Mouse (Mus musculus): ENCODE measurements around the gene Hist1h2br.
A peak's percentile ranks its signal among the peaks of the same experiment; 100 is the strongest.
"Not testable (repeated sequence)": the region's sequence is repeated elsewhere in the genome, so short reads cannot be mapped to it uniquely, and the experiment has no call there.

Hist1h2br gene

DNA sequence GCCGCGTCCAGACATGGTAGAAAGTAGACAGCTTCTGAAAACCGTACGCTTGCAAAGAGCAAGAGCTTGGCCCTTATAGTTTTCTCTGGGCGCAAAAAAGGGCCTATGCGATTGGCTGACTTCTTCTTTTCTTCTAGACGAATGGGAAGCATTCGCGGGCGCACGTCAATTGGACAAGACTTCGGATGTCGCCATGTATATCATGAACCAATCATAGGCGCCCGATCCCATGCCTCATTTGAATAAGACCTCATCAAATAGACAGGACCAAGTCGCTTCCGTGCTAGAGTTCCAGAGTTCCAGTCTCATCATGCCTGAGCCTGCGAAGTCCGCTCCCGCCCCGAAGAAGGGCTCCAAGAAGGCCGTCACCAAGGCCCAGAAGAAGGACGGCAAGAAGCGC is at the start of gene Hist1h2br, which contains the start of gene Hist1h2ap:
Gene Hist1h2br, plus strand, starts transcription at position 283 of the 400 bp plus-strand sequence.
Gene Hist1h2ap, minus strand, starts transcription at position 47 of the 400 bp plus-strand sequence.
- not testable (repeated sequence) for DNase-seq (ENCODE audit: low read depth, low spot score)

DNA sequence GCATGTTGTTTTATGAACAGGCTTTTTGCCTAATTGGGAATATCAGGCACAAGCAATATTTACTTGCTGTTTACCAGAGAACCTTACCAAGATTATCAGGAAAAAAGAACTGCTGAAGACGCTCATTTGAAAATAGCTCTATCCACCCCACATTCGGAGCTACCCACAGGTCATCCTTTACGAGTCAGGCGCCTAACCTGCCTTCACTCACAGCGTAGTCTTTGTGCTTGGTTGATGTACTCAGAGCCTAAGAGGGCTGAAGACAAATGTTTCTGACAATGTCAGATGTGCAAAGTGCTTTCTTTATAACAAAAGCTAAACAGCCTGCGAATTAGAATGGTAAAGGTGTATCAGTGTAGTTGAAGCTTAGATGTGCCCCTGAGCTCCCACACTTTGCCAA is 49.2 kb upstream of the Hist1h2br start:
- no peak for DNase-seq (ENCODE audit: low read depth, low spot score)

DNA sequence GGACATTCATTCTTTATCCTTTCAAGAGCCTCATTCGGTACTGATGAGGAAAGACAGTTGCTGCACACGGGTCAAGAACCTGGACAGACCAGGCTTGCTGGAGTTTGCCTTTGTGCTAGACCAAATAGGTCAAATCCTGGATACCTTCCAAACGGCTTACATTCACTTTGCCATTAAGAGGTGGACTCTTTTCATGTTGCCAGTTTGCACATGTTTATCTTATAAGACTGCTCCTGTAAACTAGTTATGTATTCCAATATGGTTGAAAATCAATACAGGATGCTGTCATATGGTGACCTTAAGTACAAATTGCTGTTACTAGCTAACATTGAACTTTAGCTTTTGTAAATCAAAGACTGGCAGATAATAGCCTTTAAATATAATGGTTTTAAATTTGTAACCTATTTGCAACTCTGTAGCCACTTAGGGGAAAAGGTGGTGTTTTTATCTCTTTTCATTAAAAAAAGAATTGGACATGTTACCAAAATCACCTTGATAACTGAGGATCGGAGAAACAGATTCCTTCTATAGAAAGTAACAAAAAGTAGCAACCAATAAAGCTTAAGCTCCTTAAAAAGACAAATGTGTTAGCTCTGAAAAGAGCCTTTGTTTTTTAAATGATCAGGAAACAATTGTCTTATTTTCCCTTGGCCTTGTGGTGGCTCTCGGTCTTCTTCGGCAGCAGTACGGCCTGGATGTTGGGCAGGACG is 47.2 kb upstream of the Hist1h2br start:
- DNase-seq (ENCODE audit: low read depth, low spot score), result no peak

DNA sequence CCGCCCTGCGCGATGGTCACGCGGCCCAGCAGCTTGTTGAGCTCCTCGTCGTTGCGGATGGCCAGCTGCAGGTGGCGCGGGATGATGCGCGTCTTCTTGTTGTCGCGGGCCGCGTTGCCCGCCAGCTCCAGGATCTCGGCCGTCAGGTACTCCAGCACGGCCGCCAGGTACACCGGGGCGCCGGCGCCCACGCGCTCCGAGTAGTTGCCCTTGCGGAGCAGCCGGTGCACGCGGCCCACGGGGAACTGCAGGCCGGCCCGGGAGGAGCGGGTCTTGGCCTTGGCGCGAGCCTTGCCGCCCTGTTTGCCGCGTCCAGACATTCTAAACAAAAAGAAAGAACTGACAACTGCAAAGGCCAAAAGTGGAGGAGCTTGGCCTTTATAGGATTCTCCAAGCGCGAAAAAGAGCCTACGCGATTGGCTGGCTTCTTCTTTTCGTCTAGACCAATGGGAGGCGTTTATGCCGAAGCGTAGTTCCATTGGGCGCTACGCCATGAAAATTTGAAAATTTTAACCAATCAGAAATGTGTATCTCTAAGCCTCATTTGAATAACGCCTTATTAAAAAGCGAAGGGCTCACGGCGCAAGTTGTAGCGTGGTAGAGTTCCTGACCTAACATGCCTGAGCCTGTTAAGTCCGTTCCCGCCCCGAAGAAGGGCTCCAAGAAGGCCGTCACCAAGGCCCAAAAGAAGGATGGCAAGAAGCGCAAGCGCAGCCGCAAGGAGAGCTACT is 46.5 kb upstream of the Hist1h2br start, which contains the start of the genes Hist1h2an and Hist1h2bp:
Gene Hist1h2an, minus strand, starts transcription at position 320 of the 731 bp plus-strand sequence.
Gene Hist1h2bp, plus strand, starts transcription at position 563 of the 731 bp plus-strand sequence.
- DNase-seq (ENCODE audit: low read depth, low spot score), result peak; percentile 99

DNA sequence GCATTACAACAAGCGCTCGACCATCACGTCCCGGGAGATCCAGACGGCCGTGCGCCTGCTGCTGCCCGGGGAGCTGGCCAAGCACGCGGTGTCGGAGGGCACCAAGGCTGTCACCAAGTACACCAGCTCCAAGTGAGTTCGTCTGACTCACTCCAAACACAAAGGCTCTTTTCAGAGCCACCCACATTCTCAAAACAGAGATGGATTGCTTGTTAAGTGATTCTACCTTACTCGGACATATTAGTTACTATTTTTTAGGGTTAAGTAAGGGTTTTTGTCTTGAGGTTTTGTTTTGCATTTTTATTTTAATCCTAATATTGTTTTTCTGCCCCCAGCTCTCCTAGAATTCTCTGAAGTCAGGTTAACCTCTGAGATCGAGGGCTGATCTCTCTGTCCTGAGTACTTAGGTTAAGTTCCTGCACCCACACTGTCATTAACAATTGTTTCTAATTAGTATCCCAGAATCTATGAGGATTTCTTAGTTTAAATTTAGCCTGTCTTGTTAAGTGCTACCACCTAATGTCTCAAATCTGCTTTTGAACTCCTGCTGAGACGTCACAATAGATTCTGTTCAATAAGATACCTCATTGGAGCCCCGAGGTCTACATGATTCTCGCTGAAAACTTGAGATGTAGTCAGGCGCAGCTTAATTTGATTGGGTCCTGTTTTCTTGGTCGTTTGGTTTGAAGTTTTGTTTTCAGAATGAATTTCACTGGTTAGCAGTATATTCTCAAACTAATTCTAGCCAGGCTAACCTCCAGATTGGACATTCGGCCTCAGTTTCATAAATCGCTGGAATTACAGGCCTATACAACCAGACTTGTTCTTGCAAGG is 45.6 kb upstream of the Hist1h2br start:
- DNase-seq (ENCODE audit: low read depth, low spot score), result no peak

DNA sequence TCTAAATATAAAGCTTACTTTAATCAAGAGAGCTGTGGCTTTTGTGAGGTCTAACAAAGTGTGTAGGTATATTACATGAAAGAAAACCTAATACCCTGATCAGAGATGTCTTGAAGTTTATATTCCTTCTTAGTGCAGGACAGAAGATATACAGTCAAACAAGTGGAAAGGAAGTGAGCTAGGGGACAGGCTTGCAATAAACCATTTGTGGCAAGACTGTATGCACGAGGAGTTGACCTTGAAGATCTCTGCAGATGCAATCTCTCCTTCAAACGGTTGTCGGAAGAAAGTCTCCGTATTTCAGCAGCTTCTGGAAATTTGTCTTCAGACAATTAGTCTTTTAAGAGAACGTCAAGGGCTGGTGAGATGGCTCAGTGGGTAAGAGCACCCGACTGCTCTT is 43.6 kb upstream of the Hist1h2br start:
- DNase-seq (ENCODE audit: low read depth, low spot score), result no peak

DNA sequence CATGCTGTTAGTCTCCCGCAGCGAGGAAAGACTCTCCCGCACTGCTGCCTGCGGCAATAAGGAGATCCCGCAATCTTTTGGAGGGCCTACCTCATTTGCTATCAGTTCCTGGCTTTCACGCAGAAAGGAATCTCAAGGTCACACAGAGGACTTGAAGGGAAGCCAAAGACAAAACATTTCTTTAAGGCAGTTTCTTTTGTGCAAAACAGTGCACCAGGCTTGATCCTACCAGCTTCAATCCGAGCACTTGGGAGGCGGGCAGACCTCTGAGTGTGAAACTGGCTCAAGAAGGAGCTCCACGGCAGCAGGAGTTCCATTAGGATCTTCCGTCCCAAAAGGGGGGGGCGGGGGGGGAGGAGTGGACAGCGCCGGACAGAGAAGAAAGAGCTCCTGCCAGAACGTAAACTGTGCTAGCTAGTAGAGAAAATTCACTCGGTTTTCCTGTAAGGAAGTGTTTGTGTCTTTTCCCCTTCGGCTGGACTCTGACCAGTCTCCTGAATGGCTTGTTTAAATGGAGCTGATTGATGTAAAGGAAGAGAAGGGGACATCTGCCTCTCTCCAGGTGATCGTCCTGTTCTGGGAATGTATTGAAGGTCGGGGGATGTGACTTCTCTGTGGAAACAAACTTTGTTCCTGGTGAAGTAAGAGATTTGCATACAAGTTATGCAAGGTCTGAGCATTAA is 42.8 kb upstream of the Hist1h2br start:
- DNase-seq (ENCODE audit: low read depth, low spot score), result no peak

DNA sequence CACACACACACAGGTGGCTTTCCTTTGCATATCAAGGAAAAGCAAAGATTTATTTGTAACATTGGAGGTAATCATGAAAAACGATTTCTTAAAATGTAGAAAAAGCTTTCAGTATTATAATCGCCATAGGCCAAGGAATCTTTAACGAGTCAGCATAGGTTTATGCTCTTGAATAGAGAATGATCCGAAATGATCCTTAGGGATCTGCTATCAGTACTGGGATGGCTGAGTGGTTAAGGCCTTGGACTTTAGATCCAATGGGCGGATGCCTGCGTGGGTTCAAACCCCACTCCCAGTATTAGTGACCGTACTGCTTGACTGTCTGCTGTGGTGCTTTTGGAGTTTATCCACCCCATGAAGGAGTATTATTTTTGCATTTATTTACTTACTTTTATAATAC is 38.0 kb upstream of the Hist1h2br start:
- no peak for DNase-seq (ENCODE audit: low read depth, low spot score)

DNA sequence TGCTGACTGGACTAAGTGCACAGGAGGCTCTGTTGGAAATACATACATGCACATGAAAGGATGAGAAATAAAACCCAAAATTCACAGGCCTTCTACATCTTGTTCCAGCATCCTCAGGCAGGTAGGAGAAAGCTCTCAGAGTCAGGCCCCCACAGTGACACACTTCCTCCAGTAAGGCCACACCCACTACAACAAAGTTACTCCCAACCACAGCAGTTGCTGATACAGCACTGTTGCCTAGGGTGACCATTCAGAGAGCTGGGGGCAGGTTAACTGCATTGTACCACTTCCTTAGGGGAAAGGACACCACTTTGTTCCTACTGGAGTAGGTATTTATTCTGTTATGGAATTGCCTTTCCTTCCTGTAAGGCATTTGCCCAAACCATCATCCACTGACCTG is 36.4 kb upstream of the Hist1h2br start:
- DNase-seq (ENCODE audit: low read depth, low spot score), result not testable (repeated sequence)

DNA sequence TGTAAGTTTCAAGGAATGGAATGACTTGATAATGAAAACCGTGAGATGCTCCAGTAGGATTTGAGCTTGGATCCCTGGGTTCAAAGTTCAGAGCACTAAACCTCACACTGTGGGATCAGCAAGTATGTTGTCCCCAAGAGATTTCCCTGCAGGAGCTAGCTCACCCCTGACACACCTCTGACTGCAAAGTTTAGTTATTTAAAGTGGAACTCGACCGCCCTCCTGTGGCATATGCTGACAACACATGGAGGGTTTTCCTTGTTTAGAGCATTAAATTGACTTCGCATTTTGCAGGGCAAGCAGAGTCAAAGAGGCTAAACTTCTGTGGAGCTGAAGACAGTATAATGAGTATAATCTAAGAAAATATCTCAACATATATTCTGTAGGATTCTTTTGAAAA is 30.5 kb upstream of the Hist1h2br start:
- not testable (repeated sequence) for DNase-seq (ENCODE audit: low read depth, low spot score)

DNA sequence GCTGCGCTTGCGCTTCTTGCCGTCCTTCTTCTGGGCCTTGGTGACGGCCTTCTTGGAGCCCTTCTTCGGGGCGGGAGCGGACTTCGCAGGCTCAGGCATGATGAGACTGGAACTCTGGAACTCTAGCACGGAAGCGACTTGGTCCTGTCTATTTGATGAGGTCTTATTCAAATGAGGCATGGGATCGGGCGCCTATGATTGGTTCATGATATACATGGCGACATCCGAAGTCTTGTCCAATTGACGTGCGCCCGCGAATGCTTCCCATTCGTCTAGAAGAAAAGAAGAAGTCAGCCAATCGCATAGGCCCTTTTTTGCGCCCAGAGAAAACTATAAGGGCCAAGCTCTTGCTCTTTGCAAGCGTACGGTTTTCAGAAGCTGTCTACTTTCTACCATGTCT is 23.5 kb upstream of the Hist1h2br start, which contains the start of the genes Hist1h2bq and Hist1h2ao:
Gene Hist1h2bq, minus strand, starts transcription at position 125 of the 400 bp plus-strand sequence.
Gene Hist1h2ao, plus strand, starts transcription at position 393 of the 400 bp plus-strand sequence.
- DNase-seq (ENCODE audit: low read depth, low spot score), result not testable (repeated sequence)

DNA sequence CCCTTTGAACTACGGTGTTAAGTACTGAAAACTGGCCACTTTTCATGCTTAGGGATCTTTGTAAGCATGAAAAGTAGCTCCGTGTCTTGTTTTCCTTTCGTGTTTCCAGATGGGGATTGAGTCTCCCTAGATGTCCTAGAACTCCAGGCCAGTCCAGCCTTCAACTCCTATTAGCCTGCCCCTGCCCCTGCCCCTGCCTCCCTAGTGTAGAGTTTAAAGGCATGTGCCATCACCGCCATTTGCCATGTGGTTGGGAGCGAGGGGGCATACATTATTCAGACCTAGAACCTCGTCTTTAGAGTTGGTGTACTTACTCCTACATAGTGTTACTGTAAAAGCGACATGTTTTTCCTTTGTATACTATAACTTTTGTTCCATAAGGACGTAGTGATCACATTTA is 22.5 kb upstream of the Hist1h2br start:
- not testable (repeated sequence) for DNase-seq (ENCODE audit: low read depth, low spot score)

DNA sequence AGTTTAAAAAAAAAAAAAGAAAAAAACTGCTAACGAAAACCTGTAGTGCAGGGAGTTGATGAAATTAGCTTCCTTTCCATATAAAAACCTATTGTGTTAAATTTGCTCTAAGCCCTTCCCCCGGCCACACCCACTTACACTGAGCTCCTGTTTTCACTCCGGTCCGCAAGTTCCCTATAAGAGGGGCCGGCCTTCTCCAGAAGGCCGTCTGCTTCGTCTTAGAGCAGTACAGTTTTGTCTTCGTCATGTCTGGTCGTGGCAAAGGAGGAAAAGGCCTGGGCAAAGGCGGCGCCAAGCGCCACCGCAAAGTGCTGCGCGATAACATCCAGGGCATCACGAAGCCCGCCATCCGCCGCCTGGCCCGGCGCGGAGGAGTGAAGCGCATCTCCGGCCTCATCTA is 22.0 kb upstream of the Hist1h2br start, which contains the start of gene Hist1h4m:
Gene Hist1h4m, plus strand, starts transcription at position 208 of the 400 bp plus-strand sequence.
- DNase-seq (ENCODE audit: low read depth, low spot score), result not testable (repeated sequence)

DNA sequence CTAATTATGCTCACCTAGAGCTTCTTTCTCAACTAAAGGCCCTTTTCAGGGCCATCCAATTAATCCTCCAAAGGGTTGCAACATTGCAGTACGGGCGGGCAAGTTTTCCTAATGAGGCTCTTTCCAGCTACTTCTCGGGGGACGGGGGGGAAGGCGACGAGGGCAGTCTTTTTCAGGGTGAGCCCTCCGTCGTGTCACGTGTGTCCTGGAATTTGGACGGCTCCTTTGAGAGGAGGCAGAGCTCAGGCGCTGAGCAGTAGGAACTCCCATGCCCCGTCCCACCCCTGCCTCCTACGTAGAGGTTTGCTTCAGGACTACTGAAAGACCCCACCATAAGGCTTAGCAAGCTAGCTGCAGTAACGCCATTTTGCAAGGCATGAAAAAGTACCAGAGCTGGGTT is 21.5 kb upstream of the Hist1h2br start:
- DNase-seq (ENCODE audit: low read depth, low spot score), result not testable (repeated sequence)

DNA sequence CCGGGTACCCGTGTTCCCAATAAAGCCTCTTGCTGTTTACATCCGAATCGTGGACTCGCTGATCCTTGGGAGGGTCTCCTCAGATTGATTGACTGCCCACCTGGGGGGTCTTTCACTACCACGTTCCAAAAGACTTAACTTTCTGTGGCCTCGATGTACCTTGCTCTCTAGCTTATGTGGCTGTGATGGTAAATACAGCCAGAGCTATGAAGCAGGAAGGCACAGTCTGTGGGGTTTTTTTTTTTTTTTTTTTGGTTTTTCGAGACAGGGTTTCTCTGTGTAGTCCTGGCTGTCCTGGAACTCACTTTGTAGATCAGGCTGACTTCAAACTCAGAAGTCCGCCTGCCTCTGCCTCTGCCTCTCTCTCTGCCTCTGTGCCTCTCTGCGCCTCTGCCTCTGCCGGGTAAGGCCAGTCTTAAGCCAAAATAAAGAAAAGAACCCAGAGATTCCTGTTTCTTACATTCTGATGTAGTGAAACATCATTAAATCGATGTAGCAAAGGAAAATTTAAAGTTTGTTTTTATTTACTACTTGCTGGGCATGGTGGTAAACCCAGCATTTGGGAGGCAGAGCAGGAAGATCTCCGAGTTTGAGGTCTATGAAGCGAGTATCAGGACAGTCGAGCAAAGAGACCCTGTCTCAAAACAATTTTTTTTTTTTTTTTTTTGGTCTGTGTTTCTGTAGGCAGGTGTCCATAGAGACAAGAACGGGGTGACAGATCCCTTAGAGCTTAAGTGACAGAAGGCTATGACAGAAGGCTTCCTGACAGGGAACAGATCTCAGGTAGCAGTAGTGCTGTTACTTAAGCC is 13.3 kb upstream of the Hist1h2br start:
- DNase-seq (ENCODE audit: low read depth, low spot score), result not testable (repeated sequence)

DNA sequence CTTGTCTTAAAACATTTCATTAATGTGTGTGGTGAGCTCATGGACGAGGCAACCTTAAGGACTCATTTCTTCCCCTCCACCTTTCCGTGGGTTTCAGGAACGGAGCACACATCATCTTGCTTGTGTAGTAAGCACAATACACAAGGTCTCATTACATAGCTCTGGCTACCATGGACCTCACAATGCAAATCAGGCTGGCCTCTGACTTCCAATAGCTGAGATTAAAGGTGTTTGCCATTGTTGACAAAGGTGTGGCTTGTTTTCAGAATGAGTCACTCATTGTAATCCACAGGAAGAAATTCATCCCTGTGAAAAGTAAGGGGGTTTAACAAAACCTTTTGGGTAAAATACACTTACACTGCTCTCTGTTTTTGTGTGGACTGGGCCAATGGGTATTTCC is 5.0 kb upstream of the Hist1h2br start:
- DNase-seq (ENCODE audit: low read depth, low spot score), result no peak

DNA sequence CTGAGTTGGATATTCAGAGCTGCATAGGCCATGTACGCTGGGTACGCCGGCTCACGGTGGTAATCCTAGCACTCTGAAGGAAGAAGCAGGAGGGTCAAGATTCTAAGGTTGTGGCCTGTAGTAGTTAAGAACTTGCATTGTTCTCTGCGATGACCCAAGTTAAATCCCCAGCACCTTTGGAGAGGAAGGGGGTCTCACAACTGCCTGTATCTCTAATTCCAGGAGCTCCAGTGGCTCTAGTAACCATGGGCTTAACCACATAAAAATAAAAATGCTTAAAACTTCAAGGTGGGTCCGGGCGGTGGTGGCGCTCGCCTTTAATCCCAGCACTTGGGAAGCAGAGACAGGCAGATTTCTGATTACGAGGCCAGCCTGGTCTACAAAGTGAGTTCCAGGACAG is 3.2 kb upstream of the Hist1h2br start:
- DNase-seq (ENCODE audit: low read depth, low spot score), result no peak

DNA sequence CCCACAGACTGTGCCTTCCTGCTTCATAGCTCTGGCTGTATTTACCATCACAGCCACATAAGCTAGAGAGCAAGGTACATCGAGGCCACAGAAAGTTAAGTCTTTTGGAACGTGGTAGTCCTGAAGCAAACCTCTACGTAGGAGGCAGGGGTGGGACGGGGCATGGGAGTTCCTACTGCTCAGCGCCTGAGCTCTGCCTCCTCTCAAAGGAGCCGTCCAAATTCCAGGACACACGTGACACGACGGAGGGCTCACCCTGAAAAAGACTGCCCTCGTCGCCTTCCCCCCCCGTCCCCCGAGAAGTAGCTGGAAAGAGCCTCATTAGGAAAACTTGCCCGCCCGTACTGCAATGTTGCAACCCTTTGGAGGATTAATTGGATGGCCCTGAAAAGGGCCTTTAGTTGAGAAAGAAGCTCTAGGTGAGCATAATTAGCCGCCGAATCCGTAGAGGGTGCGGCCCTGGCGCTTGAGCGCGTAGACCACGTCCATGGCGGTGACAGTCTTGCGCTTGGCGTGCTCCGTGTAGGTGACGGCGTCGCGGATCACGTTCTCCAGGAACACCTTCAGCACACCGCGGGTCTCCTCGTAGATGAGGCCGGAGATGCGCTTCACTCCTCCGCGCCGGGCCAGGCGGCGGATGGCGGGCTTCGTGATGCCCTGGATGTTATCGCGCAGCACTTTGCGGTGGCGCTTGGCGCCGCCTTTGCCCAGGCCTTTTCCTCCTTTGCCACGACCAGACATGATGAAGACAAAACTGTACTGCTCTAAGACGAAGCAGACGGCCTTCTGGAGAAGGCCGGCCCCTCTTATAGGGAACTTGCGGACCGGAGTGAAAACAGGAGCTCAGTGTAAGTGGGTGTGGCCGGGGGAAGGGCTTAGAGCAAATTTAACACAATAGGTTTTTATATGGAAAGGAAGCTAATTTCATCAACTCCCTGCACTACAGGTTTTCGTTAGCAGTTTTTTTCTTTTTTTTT is 1.8 kb upstream of the Hist1h2br start, which contains the start of gene Hist1h4n:
Gene Hist1h4n, minus strand, starts transcription at position 779 of the 977 bp plus-strand sequence.
- not testable (repeated sequence) for DNase-seq (ENCODE audit: low read depth, low spot score)

DNA sequence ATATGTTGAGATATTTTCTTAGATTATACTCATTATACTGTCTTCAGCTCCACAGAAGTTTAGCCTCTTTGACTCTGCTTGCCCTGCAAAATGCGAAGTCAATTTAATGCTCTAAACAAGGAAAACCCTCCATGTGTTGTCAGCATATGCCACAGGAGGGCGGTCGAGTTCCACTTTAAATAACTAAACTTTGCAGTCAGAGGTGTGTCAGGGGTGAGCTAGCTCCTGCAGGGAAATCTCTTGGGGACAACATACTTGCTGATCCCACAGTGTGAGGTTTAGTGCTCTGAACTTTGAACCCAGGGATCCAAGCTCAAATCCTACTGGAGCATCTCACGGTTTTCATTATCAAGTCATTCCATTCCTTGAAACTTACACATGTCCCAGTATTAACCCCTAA is 7.0 kb downstream of the Hist1h2br start:
- not testable (repeated sequence) for DNase-seq (ENCODE audit: low read depth, low spot score)
